Mouse (Mus musculus): Measurements from ENCODE around the gene Wdr5. TPM values are rescaled to one million over a fixed set of nuclear protein-coding genes. Genes with fewer than 3 reads are reported as not detected.

Wdr5 gene
- 51.3 and 51.8 TPM in 2 replicates for polyA plus RNA-seq (2016; fragmentation: Nextera tagmentation; extraction: Ambion mirVana)

GRCm38 (mm10) chr2:27514639-27515328 lies at the start of gene Wdr5:
Gene Wdr5, plus strand, starts transcription at chr2:27515157.
- Histone ChIP-seq H3K4me2 (replicated peaks) (peak within 1 kb of the TSS; percentile 96), H3K9me3 (no peaks in the 10 kb centered on the region), H3K36me3 (peaks cover 13% of the 10 kb centered on the region), H3K27ac (peak within 1 kb of the TSS; percentile 47; the same call in 1 of the 2 replicates), H3K27me3 (replicated peaks) (no peaks in the 10 kb centered on the region), H3K4me1 (peaks cover 26% of the 10 kb centered on the region), H3K9ac (peak within 1 kb of the TSS; percentile 93), H3K4me3 (peak within 1 kb of the TSS; percentile 95)
- ATAC-seq (ENCODE audit: low FRiP score, low read depth) = peak; percentile 93
- WGBS = under 1% methylated on average over 57 of the region's 57 CpGs

GRCm38 (mm10) chr2:27469292-27469990 lies 45.5 kb upstream of the Wdr5 start:
- 0 out of 2 replicates have a peak overlapping the region, but pooled peaks have one; percentile 4 for H3K4me2 ChIP-seq (replicated peaks)
- no peak overlapping the region for H3K4me3 ChIP-seq
- WGBS = 88% methylated on average over 4 of the region's 4 CpGs
- H3K4me1 ChIP-seq = peaks cover 64% of the 10 kb centered on the region
- ATAC-seq (ENCODE audit: low FRiP score, low read depth) = no peak
- no peaks in the 10 kb centered on the region for H3K27me3 ChIP-seq (replicated peaks)
- no peak overlapping the region for H3K9ac ChIP-seq
- H3K27ac ChIP-seq = no peak overlapping the region
- peaks cover 33% of the 10 kb centered on the region for H3K36me3 ChIP-seq
- H3K9me3 ChIP-seq = no peaks in the 10 kb centered on the region

DNA sequence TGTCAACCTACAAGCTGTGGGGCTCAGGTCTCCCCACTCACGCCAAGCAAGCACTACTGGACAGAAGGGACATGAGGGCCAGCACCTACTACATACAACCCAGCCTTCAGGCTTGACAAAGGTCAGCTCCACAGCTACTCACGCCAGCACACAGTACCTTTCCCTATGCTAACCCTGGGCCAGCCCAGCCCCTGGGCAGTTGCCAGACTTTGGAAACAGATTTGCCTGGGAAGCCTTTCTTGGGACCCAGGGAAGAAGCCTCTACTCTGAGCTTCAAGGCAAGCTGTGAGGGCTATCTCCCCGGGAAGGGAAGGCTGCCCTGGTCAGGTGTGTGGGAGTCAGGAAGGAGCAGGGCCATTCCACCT lies 45.0 kb upstream of the Wdr5 start:
- Histone ChIP-seq H3K4me3 (no peak overlapping the region), H3K9ac (no peak overlapping the region), H3K27me3 (replicated peaks) (no peaks in the 10 kb centered on the region), H3K4me1 (peaks cover 64% of the 10 kb centered on the region), H3K9me3 (no peaks in the 10 kb centered on the region), H3K27ac (no peak overlapping the region), H3K36me3 (peaks cover 29% of the 10 kb centered on the region), H3K4me2 (replicated peaks) (0 out of 2 replicates have a peak overlapping the region, but pooled peaks have one; percentile 4)
- 79% methylated on average over 3 of the region's 3 CpGs for WGBS
- no peak for ATAC-seq (ENCODE audit: low FRiP score, low read depth)

GRCm38 (mm10) chr2:27470535-27470934 lies 44.4 kb upstream of the Wdr5 start:
- WGBS = 91% methylated on average over 2 of the region's 2 CpGs
- ATAC-seq (ENCODE audit: low FRiP score, low read depth) = no peak
- no peaks in the 10 kb centered on the region for H3K27me3 ChIP-seq (replicated peaks)

DNA sequence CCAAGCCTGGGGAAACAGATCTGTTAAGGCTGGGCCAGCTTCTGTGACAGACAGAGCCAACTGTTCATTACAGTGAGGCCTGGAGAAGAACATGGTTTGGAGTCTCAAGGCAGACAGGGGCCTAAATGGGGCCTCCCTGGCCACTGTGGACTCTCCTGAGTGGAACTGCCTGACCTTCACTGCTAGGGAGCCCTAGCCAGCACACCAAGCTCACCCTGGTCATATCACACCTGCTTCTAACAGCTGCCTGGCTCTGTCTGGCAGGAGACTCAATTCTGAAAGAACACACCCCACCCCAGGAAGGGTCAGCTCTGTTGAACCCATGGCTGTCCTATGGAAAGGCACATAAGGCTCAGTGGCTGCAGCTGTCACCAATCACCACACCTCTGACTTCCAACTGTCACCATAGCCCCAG lies 43.8 kb upstream of the Wdr5 start:
- H3K27ac ChIP-seq = no peak overlapping the region
- no peaks in the 10 kb centered on the region for H3K9me3 ChIP-seq
- ATAC-seq (ENCODE audit: low FRiP score, low read depth) = no peak
- no peak overlapping the region for H3K9ac ChIP-seq
- H3K36me3 ChIP-seq = peaks cover 20% of the 10 kb centered on the region
- no peak overlapping the region for H3K4me2 ChIP-seq (replicated peaks)
- H3K4me3 ChIP-seq = no peak overlapping the region
- H3K27me3 ChIP-seq (replicated peaks) = no peaks in the 10 kb centered on the region
- H3K4me1 ChIP-seq = peaks cover 64% of the 10 kb centered on the region

More at GRCm38 (mm10) chr2:27470535-27470934, 44.4 kb upstream of the Wdr5 start:
- no peak overlapping the region for H3K27ac ChIP-seq
- H3K9me3 ChIP-seq = no peaks in the 10 kb centered on the region
- H3K4me2 ChIP-seq (replicated peaks) = 0 out of 2 replicates have a peak overlapping the region, but pooled peaks have one; percentile 4
- no peak overlapping the region for H3K9ac ChIP-seq
- peaks cover 64% of the 10 kb centered on the region for H3K4me1 ChIP-seq
- no peak overlapping the region for H3K4me3 ChIP-seq
- H3K36me3 ChIP-seq = peaks cover 26% of the 10 kb centered on the region

GRCm38 (mm10) chr2:27473061-27473765 lies 41.7 kb upstream of the Wdr5 start:
- Histone ChIP-seq H3K9ac (peak overlapping the region; percentile 98), H3K4me1 (peaks cover 60% of the 10 kb centered on the region), H3K36me3 (peaks cover 11% of the 10 kb centered on the region), H3K4me2 (replicated peaks) (peak overlapping the region; percentile 84), H3K27ac (no peak overlapping the region), H3K9me3 (no peaks in the 10 kb centered on the region), H3K4me3 (peak overlapping the region; percentile 15; the same call in 1 of the 2 replicates), H3K27me3 (replicated peaks) (no peaks in the 10 kb centered on the region)
- 75% methylated on average over 7 of the region's 7 CpGs for WGBS
- no peak for ATAC-seq (ENCODE audit: low FRiP score, low read depth)

GRCm38 (mm10) chr2:27473911-27474310 lies 41.0 kb upstream of the Wdr5 start:
- Histone ChIP-seq H3K4me2 (replicated peaks) (peak overlapping the region; percentile 84), H3K36me3 (peaks cover 7% of the 10 kb centered on the region), H3K9ac (peak overlapping the region; percentile 98), H3K9me3 (no peaks in the 10 kb centered on the region), H3K27me3 (replicated peaks) (no peaks in the 10 kb centered on the region), H3K27ac (no peak overlapping the region), H3K4me1 (peaks cover 57% of the 10 kb centered on the region), H3K4me3 (peak overlapping the region; percentile 97)
- no peak for ATAC-seq (ENCODE audit: low FRiP score, low read depth)
- WGBS = 21% methylated on average over 4 of the region's 4 CpGs

DNA sequence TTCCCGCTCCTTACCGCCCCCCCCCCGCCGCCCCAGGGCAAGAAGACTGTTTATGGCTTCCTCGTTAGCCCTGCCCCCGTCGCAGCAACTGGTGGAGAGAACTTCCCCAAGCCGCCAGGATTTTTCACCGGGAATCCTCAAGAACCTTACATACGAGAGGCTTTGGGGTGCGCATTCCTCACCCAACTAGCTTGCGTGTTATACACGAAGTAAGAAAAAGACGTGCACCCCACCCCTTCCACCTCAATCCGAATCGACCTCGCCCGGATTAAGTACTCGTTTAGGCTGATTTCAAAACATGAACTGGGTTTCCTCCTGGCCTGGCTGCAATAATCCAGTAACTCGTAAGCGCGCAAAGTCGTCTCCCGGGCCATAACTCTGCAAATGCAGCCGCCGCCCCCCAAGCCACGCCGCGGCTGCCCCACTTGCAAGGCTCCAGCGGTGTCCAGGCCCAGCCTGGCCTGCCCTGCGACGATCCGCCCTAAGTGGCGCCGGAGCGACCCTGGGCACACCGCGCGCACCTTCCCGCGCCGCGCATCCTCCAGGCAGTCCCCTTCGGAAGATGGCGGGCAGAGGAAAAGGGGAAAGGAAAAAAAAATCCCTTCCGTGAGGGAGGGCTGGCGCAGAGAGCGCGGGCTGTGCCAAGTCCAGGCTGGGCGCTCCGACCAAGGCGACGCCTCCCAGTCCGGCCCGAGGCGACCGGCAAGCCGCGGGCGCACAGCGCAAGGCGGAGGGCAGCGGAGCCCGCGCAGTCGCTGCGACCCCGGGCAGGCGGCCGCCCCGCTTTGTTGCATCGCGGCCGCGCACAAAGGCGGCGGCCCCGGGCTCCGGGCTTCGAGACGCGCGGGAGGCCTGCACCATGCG lies 40.1 kb upstream of the Wdr5 start:
- ATAC-seq (ENCODE audit: low FRiP score, low read depth) = peak; percentile 52
- H3K27me3 ChIP-seq (replicated peaks) = no peaks in the 10 kb centered on the region
- H3K9ac ChIP-seq = peak overlapping the region; percentile 98
- no peaks in the 10 kb centered on the region for H3K9me3 ChIP-seq
- H3K4me2 ChIP-seq (replicated peaks) = peak overlapping the region; percentile 84
- under 1% methylated on average over 84 of the region's 84 CpGs for WGBS
- H3K4me1 ChIP-seq = peaks cover 48% of the 10 kb centered on the region
- H3K4me3 ChIP-seq = peak overlapping the region; percentile 97
- H3K27ac ChIP-seq = peak overlapping the region; percentile 95
- H3K36me3 ChIP-seq = peaks cover 2% of the 10 kb centered on the region

GRCm38 (mm10) chr2:27475495-27476302 lies 39.3 kb upstream of the Wdr5 start:
- peak overlapping the region; percentile 84 for H3K4me2 ChIP-seq (replicated peaks)
- peak overlapping the region; percentile 98 for H3K9ac ChIP-seq
- H3K4me1 ChIP-seq = peaks cover 43% of the 10 kb centered on the region
- no peaks in the 10 kb centered on the region for H3K9me3 ChIP-seq
- H3K4me3 ChIP-seq = peak overlapping the region; percentile 97
- ATAC-seq (ENCODE audit: low FRiP score, low read depth) = peak; percentile 100
- no peaks in the 10 kb centered on the region for H3K27me3 ChIP-seq (replicated peaks)
- H3K36me3 ChIP-seq = peaks cover 2% of the 10 kb centered on the region
- under 1% methylated on average over 95 of the region's 96 CpGs for WGBS
- peak overlapping the region; percentile 95 for H3K27ac ChIP-seq

DNA sequence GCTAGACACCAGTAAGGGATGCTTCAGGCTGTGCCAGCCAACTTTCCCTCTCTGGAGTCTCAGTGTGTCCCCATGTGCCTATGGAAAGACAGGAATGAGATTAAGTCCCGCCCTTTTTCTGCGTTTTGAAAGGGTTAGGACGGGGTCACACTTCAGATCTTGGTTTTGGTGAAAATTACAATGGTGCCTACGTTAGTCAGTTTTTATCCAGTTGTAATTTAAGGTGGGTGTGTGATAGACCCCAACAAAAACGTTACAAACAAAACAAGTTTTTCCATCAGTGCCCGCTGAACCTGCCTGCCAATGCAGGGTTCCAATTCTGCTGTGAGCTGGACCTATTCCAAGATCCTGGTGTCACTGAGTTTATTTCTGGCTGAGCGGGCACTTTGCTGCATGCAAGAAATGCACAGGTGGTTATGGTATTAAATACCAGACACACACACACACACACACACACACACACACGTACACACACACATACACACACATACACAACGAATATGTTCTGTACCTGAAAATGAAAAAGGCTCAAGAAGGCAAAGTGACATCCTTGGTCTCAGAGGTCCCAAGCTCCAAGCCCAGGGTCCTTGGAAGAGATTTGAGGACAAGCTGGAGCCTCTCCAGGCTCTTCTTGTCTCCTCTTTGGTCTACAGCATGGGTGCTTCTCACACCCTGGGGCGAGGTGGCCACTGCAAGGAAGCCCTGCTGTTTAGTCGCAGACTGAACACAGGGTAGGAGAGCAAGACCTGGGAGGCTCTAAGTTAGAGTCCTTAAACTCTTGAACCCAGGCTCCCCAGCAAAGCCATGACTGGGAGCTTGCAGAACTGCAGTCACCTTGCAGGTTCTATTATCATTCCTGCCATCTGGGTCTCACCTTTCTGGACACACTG lies 38.4 kb upstream of the Wdr5 start:
- Histone ChIP-seq H3K36me3 (peaks cover 2% of the 10 kb centered on the region), H3K9ac (peak overlapping the region; percentile 63), H3K4me1 (peaks cover 35% of the 10 kb centered on the region), H3K9me3 (no peaks in the 10 kb centered on the region), H3K4me3 (peak overlapping the region; percentile 97), H3K27ac (peak overlapping the region; percentile 61; the same call in 1 of the 2 replicates), H3K27me3 (replicated peaks) (no peaks in the 10 kb centered on the region), H3K4me2 (replicated peaks) (peak overlapping the region; percentile 84)
- no peak; the same call in 1 of the 2 replicates for ATAC-seq (ENCODE audit: low FRiP score, low read depth)
- 32% methylated on average over 11 of the region's 11 CpGs for WGBS

All from neural tube, embryonic 12.5 days (tissue).